Mouse (Mus musculus): ENCODE data around the gene Gm20388. TPM values are rescaled to one million over a fixed set of nuclear protein-coding genes. Genes with fewer than 3 reads are reported as not detected.

Gene Gm20388
- total RNA-seq, 2 experiments from 2014 or later, result 4.4 to 7.8 TPM

DNA sequence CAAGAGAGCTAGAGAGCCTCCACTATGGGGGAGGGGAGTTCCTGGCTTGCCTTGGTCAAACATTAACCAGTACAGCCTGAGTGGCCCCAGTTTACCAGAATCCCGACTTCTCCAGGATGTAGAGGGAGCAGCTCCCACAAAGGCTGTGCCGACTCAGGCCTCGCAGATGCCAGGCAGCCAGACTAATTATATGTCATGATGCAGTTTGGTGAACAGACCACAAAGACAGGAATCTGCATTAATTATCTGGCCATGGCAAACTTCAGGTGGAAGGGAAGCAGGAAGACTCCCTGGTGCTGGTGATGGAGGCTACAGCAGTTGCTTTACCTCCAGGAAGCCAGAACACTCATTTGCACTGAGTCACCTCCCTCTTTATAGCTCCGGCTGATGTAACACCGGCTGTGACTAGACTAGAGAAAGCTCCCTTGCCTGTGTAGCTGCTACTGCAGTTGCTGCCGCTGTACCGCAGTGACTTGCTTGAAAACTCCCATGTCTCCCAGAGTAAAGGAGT is 1987.3 kb downstream of the Gm20388 start:
- peak; percentile 52 to 66 for DNase-seq (ENCODE audit: low spot score in 2 of 2)

DNA sequence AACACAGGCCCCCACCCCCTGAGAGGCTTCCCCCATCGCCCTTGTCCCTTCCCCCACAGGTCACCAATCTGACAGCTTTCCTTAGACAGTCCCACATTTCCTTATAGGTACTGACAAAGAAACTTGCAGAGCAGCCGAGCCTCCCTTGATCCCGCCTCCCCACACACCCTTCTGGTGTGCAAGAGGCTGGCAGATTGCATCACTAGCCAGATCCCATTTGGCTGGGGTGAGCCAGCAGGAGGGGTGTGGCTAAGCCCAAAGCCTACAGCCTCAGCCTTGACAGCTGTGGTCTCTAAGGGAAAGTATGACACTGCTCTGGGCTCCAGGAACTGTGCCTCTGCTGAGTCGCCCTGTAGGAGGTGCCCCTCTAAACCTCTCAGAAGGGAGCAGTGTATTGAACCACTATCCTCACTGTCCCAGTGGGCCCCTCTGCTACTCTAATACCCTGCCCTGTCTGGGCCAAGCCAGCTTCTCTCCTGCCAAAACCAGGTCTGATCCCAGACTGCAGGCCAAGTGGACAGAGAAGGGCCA is 1987.8 kb downstream of the Gm20388 start:
- peak; percentile 72 to 82 for DNase-seq (ENCODE audit: low spot score in 2 of 2)

DNA sequence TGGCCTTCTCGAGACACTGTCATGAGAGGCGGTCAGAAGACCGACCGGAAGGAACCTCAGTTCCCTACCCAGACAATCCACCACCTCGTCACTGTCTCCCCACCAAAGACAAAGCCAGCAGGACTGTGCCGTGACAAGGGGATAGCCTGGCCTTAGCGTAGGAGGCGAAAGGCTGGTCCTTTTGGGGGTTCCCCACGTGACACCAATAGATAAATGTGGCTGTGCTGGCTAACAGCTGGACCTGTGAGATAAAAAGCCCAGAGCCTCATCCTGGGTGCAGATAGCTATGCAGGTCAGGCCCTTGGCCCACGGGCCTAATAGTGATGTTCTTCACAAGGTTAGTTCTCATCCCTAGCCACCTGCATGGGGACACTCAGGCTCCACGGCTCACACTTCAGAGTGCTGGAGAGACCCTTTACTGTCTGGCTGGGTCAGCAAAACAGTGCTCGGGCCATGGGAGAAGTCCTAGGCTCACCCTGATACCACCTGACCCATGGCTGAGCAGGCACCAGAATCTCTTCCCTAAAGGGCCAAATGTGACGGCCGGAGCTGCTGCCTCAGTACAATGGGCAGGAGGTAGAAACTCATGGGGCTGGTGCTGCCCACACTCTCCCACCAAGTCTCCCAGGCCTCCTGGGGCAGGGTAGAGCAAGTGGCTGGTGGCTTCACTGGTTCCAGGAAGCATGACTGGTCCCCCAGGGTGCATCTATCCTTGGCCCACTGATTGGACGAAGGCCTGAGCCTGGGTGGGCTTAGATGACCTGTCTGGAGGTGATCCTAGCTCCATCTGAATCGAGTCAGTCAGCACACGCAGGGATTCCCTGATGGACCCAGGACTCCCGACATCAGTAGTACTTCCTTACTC is 1988.8 kb downstream of the Gm20388 start:
- no peak for DNase-seq (ENCODE audit: low spot score in 2 of 2)

DNA sequence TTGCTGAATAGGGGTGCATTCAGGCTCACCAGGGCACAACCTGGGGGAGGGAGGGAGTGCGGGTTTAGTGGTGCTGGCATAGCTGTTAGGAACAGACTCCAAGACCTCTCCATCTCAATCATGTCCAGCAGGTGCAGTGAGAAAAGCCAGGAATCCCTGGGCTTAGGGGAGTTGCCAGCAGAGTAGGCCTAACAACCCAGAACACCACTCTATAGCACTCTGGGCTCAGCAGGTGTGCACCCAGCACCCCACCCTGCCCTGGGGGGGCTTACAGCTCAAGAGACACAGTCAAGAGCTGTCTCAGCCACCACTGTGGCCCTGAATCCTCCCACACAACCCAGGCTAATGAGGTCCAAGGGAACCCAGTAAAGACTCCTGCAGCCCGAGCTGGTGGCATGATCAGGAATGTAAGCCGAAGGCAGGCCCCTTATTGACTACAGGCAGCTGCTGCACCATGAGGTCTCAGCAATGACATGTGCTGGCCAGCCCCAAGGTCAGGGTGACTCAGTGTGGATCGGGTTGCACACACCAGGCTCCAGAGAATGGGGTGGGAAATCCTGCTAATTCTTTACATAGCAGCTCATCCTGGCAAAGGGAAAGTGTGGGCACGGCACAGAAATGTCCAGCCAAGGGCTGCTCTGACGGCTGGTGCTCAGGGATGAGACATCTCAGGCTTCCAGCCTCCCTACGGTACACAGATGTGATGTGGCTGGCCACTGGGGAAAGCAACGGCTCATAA is 1991.0 kb downstream of the Gm20388 start:
- DNase-seq (ENCODE audit: low spot score in 2 of 2), result peak; percentile 24 to 47

DNA sequence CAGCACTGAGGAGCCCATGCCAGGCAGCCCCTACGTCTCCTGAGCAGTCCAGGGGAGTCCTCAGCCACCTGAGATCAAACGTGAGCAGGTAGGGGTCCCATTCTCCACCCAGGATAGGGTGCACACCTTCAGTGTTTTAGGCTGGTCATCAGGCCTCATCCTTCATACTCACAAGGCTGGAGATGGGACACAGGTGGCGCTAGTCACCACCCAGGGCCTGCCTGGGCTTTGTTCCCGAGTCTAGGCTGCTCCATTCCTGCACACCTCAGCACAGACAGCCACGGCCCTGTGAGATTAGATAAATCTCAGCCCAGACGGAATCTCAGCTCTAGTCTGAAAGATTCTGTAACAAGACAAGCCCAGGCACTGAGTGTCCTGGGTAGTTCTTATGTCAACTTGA is 1993.3 kb downstream of the Gm20388 start:
- DNase-seq (ENCODE audit: low spot score in 2 of 2), result no peak

DNA sequence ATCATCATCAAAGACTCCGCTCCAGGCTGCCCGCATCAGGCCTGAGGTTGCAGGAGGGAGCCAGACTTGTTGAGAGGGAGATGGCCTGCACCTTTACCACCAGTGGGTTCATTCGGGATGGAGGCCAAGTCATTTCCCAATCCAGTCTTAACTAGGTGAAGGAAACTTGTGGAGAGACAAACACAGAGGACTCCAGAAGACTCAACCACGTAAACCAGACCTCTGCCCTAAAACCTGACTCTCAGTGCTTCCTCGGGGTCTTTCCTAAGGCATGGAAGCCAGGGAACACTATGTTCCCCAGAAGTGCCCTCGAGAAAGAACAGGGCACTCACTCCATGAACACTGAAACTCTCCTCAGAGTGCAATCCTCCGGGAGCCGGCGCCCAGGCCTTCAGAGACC is 1994.4 kb downstream of the Gm20388 start:
- no peak for DNase-seq (ENCODE audit: low spot score in 2 of 2)

DNA sequence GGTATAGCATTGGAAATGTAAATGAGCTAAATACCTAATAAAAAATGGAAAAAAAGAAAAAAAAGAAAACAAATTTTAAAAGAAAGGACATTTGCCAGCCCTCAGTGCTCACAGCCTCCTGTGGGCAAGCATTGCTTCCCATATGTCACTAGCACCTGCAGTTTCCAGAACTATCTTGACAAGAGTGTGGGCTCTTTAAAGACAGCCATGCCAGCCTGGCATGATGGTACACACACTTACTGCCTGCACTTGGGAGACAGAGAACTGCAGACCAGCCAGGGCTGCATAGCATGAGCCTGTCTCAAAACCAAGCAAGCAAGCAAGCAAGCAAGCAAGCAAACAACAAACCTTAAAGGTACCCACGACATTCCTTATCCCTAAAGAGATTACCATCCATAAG is 1994.8 kb downstream of the Gm20388 start:
- no peak for DNase-seq (ENCODE audit: low spot score in 2 of 2)

DNA sequence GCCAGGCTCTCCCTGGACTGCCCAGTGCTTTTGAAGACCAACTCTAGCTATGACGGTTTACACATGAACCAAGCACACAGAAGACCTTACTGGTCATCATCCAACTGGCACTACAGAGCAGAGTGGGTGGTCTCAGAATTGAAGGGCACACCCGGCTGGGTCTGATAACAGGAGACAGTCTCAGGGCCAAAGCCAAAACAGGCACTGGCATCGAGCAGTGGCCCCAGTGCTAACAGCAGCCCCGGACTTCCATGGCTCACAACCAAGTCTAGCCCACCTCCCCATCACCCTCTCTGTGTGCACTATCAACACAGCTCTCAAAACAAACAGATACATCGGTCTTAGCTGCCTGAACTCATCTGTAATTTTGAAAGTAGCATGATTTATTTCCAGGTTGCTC is 1995.2 kb downstream of the Gm20388 start:
- DNase-seq (ENCODE audit: low spot score in 2 of 2), result no peak

DNA sequence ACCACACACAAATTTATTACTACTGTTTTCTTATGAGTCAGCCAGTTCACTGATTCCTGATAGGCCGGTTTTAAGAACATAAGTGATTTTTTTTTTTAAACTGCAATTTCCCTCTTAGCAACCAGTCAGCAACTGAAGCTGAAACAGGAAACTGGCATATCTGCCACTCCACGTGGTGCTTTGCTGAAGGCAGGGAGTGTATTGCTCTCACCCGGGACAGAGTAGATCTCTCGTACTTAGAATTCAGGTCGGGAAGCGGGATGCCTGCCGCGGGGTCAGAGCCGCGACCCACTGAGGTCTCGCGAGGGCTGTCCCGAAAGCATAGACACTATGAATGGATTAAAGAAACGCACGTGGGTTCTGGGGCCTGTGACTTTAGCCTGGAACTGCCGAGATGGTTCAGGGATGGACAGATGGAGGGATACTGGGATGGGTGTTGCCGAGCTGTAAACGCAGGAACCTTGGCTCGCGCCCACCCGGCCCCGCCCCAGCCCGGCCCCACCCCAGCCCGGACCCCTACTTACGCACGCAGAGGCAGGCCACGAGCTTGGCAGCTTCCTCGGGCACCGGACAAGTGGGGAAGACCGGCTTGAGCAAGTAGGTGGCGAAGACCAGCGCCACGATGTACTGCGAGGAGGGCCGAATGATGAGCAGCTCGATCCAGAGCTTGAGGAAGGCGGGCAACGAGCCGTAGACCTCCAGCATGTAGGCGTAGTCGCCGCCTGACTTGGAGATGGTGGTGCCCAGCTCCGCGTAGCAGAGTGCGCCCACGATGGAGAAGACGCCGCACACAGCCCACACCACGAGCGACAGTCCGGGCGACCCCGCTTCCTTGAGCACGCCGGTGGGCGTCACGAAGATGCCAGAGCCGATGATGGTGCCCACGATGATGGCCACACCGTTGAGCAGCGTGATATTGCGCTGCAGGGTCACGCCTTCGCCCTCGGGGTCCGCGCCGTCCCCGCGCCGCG is 1996.2 kb downstream of the Gm20388 start:
- peak; percentile 36 to 58 for DNase-seq (ENCODE audit: low spot score in 2 of 2)

DNA sequence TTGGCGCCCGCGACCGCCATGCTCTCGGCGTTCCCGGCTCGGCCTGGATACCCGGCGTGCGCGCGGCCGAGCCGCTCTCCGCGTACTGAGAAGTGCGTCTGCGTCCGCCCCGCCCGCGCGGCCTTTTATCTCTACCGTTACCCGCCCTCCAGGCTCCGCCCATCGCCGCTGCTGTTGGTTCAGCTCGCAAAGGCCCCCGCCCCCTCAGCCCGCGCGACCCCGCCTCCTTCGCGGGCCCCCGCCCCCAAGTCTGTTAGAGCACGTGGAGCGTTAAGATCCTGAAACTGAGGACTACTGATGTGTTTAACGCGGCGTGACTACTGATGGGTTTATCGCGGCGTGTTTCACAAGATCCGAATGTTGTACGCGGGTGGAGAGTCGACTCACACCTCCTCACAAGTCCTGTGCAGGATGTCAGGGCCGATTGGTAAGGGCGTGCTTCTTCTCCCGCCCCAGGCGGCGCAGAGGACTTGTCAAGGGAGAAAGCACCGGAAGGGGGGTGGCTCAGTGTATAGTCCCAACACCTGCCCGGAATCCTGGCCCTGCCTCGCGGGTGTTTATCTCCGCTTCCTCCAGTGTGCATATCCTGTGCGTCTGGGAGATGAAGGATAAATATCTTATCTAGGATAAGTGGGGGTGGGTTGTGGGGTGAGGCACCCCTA is 1997.1 kb downstream of the Gm20388 start, which contains the start of gene Slc7a5:
Slc7a5 (minus strand) TSS at position 108 of the 662 bp plus-strand sequence.
- peak; percentile 94 to 95 for DNase-seq (ENCODE audit: low spot score in 2 of 2)

DNA sequence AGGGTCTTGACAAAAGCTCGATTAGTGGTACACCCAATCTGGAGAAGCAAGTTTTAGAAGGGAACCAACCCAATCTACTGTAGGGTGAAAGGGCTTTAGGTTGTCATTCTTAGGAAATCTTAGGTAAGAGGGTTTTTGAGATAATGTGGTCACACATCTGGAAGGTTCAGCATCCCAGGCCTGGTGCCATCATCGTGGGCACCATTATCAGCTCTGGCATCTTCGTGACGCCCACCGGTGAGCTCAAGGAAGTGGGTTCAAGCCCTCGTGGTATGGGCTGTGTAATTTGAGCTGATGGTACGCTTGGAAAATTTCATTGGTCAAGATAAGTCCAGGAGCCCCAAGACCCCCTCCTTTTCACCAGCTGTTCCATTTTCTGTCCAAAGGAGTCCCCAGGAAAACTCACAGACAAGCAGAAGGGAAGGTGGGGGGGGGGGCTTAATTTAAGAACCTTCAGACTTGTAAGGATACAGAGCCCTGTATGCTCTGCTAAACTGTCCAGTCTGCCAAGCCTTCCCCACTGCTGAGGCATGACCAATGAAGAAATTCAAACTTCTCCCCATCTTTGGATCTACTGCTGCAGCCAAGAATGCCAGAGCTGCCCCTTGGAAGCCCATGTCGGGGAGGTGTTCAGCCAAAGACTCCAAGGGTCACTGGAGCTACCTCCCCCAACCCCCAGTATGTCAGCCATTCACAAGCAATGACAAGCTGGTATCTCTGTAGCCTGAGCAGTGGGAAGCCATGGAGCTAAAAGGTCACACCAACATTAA is 1997.9 kb downstream of the Gm20388 start:
- DNase-seq (ENCODE audit: low spot score in 2 of 2), result no peak

DNA sequence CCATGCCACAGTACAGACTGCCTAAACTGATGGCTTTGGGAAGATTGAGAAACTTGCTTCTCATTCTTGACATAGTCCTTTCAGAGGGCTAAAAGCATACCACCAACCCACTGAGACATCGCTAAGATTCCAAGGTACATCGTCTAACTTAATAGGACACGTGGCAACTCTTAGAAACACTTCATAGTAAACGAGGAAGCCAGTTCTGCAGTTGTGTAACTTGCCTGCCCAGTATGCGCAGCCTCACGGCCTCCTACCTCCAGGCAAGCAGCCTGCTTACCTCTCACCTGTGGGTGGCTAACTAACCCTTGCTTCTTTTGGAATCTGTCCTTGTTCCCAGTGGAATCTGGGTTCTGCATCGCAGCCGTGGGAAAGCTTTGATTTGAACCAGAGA is 1998.5 kb downstream of the Gm20388 start:
- DNase-seq (ENCODE audit: low spot score in 2 of 2), result no peak

DNA sequence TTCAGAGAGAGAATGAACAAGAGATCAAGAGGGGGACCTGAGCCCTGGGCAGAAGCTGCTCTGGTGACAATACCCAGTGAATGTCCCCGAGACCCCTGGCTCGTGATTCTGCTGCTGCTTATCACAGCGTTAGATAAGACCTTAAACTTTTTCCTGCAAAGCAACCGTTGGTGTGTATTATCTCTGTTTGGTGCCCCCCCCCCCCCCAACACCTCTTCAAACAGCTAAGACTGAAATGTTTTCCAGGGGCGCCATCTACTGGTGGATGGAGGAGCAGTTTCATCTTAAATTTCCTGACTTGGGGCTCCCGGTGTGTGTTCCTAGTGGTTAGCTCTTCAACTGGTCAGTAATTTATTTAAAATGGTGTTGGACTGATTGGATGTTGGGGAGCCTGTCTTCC is 1999.0 kb downstream of the Gm20388 start:
- peak; percentile 72 to 85 for DNase-seq (ENCODE audit: low spot score in 2 of 2)

DNA sequence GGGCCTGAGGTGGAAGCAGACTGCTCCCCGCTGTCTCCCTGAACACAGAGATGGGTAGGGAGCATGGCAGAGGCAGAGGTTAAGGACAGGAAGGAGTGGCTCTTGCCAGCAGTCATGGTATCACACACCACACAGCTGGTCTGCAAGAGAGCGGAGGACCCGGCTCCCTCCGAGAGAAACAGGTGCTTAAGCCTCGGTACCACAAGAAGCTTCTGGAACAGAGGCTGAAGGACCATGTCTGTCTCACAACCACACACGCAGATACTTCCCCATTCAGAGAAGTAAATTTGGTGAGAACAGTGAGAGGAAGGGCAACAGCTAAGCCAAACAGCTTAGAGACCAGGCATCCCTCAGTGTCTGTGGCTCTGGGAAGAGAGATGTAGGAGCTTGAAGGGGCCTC is 2000.8 kb downstream of the Gm20388 start:
- DNase-seq (ENCODE audit: low spot score in 2 of 2), result no peak

DNA sequence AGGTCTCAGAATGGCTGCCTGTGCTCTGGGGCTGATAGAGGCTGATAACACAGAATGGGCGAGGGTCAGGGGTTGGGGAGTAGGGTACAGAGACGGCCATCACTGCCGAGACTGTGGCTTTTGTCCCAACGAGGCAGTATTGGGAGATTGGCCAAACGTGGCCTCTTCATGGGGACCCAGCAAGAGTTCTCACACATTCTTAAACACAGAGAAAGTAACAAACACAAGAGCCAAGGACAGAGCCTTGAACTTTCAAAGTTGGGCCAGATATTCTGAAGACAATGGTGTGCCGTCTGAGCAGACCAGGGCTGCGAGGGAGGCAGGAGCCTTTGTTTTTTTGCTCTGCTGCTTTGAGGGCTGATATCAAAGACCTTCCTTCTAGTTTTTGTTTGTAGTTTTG is 2001.3 kb downstream of the Gm20388 start:
- no peak for DNase-seq (ENCODE audit: low spot score in 2 of 2)

DNA sequence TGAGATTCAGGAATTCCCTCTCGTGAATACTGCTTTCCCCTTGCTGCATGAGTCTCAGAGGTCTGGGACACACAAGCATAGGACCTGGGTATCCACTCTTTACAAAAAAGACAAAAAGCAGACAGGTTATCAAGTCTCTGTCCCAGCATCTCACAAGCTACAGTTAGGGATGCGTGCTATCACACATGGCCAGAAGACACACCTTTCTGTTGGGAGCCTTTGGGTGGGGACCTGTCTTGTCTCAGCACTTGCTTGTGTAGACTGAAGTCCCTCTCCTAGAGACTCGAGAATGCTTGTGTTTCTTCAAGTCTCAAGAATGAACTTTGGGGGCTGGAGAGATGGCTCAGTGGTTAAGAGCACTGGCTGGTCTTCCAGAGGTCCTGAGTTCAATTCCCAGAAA is 2002.2 kb downstream of the Gm20388 start:
- no peak for DNase-seq (ENCODE audit: low spot score in 2 of 2)

DNA sequence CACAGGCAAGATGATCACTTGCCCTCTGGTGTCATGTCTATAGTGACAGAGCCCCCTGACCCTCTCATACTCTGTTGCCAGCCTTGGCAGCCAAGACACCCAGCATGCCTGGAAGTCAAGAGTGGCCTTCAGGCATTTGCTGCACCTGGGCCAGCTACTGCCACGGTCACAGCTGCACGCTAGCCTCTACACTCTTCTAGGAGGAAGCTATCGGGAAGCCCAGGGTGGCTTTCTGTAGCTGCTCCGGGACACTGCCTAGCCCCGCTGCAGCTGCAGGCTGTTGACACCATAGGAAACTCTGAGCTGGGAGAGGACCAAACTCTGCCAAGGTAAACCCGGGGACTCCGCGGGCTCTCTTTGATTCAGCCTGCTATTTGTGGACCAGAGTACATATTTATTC is 2002.7 kb downstream of the Gm20388 start:
- no peak for DNase-seq (ENCODE audit: low spot score in 2 of 2)

DNA sequence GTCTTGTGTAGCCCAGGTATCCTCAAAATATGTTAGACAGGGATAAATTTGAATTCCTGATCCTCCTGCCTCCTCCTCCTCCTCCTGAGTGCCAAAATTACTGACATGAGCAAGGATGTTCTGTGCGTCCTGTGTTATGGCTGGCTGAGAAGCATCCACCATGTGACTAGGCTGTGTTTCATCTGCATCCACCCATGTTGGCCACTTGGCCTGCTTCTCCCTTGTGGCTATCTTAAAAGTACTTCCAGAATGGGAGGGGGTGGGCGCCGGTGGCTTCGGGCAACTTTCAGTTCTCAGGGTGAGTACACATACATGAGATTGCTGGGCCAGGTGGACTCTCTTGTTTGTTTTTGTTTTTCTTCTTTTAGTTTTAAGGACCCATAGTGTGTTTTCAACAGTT is 2008.5 kb downstream of the Gm20388 start:
- no peak for DNase-seq (ENCODE audit: low spot score in 2 of 2)

DNA sequence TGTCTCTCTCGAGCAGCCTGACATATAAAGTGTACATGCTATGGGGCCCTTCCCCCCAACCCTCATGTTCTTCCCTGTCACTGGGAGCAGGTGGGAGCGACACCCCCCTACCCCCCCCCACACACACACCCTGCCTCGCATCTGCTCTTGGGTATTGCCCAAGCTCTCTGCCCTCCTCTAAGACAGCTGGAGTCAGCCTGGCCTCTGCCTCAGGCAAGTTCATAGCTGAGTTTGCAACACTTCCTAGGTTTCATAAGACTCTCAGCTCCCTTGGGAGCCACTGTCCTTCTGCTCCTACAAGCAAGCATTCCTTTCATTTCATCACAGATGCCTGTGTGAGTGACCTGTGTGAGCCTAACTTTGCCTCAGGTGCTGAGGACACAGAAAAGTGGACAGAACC is 2009.1 kb downstream of the Gm20388 start:
- no peak for DNase-seq (ENCODE audit: low spot score in 2 of 2)
